Mouse (Mus musculus): ENCODE results near the gene Utrn. TPM values are rescaled to one million over a fixed set of nuclear protein-coding genes. Genes with fewer than 3 reads are reported as not detected.

The Utrn gene
- total RNA-seq, 2 experiments from 2014 or later: 69.6 to 72.4 TPM

DNA sequence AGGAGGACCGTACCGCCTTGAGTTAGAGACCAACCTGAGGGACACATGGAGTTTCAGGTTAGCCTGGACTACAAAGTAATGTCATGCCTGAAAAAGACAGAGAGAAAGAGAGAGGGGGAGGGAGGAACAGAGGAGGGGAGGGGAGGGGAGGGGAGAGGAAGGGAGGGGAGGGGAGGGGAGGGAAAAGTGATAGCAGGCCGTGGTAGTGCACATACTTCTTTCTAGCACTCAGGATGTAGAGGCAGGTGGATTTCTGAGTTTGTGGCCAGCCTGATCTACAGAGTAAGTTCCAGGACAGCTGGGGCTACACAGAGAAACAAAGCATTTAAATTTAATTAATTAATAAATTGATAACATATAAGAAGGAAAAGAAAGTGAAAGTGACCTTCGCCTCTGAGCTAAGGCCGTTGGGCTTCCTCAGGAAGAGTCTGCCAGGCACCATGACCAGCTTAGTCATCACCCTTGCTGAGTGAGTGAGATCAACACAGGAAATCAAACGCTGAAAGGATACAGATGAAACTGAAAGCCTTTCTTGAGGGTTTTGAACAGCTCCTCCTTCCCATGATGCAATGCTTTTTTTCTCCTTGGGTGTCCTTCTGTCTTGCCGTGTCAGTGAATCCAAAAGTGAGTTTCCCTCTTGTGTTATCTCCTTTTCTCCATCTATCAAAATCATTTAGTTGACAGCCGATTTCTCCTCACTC lies 5.6 kb upstream of the Utrn start:
- DNase-seq: no peak
- intact Hi-C loops (cut with DNase I): no loop called here

DNA sequence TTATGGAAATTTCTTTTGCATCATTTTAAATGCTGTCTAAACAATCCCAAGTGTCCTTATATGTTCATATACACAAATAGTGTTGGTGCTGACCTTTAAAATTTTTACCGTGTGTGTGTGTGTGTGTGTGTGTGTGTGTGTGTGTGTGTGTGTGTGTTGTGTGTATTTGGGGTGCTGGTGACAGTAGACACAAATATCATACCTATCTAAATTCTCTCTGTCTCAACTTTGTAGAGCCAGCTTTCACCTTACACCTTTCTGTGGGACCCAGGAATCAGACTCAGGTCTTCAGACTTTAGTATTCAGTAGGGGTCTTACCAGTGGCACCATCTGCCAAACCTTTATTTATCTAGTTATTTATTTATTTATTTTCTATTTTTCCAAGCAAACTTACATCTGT lies 681 bp upstream of the Utrn start:
- intact Hi-C loops (cut with DNase I): loop anchor here (2.0 to 5.0 kb wide), 4 partner anchors 53 to 178 kb away; no protein-coding TSS in a partner anchor
- no peak for DNase-seq

DNA sequence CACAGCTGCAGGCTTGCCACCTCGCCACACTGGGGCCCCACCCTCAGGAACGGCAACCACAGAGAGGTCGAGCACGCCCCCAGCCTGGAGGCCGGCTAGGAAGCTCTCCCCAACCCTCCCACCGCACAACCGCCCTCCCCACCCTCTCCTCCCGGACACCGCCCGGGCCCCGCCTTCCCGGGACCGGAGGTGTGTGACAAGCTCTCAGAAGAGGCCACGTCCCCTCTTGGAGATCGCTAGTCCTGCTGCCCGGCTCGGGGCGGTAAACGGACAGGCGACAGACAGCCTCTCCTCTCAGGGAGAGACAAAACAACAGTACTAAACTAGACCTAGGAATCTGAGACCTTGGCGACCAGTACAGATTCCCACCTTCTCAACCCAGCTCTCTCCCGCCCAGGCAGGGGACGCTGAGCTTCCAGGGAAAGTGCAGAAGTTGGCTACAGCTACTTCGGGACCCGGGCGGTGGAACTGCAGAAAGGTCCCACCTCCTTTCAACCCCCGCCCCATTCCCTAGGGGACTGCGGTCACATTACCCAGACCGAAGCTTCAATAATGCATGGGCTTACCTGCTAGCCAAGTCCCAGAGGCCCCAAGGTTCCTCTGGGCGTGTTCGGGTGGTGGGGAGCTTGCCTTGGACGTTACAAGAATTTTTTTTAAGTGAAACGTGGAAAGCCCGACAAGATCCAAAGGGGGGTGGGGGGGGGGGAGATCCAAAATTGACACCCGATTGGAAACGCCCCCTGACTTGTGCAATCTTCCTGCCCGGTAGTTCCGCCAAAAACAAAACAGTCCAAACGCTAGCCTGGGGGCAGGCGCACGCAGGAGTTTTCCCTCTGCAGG lies 756 bp downstream of the Utrn start:
- DNase-seq: peak; percentile 75 to 79
- intact Hi-C loops (cut with DNase I): loop anchor here (2.0 to 5.0 kb wide), 4 partner anchors 54 to 176 kb away; no protein-coding TSS in a partner anchor

DNA sequence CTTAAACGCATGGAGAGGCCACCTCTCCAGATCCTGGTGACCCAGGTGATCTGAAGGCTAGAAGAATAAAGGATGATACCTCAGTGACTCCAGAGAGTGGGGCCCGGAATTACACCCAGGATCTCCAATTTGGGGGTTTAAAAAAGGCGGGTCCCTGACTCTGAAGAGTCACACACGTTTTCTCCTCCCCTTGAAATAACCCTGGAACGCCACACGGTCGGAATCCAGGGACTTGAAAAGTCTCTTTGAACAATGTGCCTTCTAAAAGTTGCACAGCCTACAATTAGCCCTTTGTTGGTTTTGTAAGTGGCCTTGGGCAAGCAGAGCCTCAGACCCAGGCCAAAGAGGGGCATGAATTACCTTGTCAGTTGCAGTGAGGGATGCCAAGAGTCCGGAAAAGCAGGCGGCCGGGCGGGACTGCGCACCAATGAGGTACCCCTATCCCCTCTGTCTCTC lies 1.4 kb downstream of the Utrn start:
- no peak for DNase-seq
- intact Hi-C loops (cut with DNase I): loop anchor here (2.0 to 5.0 kb wide), 4 partner anchors 55 to 175 kb away; no protein-coding TSS in a partner anchor

DNA sequence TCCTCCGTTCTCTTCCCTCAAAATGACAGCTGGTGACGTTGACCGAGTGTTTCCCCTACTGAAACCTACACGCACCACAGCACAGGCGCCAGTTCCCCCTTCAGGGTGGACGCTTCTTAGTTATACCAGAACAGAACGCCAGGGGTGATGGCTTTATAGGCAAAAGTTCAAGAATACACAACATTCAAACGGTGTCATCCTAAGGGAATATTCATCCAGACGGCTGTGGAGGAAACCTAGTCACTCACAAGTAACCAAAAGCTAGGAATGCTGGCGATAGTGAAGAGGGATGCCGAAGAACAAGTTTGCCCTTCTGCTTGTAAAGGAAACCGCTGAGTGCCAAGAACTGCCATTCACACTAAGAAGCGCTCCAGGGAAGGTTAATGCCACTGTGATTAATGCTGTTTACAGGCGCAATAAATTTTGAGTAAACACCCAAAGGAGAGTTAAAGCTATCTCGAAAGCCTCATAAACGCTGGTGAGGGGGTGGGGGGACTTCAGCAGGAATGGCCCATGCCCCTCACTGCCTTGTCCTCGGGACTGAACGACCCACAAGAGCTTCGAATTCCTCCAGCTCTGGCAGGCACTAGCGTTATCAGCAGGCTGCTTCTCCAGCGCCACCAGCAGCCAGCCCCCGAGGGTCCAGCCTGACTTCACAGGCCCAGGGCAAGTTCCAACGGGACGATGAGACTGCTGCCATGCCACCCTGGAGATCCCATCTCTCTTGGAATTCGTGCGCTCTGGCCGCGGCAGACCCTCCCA lies 2.0 kb downstream of the Utrn start:
- peak; percentile 40 to 52 for DNase-seq
- intact Hi-C loops (cut with DNase I): loop anchor here (5.0 kb wide), 3 partner anchors 55 to 175 kb away; no protein-coding TSS in a partner anchor

DNA sequence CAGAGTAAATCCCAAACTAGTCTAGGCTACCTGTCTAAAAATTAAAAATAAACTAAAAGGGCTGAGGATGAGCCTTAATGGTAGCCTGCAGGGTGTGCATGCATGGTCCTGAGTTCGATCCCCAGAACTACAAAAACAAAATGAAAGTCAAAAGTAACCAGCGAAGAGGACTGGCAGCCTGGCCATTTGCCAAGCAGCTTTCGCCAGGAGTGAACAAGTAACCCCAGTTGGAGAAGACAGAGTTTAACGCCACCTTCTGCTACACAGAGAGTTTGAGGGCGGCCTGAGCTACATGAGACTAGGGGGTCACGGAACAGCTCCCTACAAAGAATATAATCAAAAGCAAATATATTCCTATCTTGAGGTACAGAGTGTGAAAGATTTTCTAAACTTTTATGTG lies 4.0 kb downstream of the Utrn start:
- DNase-seq: peak in 1 of 2 experiments; percentile 14
- intact Hi-C loops (cut with DNase I): loop anchor here (5.0 kb wide), 3 partner anchors 53 to 173 kb away; no protein-coding TSS in a partner anchor

DNA sequence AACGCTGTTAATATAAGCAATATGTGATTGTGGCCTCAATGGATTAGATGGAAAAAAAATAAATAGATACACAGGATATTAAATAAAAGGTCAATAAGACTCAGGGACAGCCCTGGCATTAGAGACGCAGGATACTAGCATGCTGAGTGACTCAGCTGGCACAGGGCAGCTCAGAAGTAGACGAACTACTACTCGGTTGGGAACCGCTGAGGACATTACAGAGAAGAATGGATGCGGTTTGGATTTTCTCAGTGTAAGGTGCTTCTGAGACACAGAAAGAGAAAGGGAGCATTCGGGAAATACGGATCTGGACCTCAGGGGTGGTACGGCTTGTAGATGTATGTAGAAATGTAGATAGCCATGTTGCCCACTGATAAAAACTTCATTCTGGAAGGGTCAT lies 5.6 kb downstream of the Utrn start:
- no peak for DNase-seq

DNA sequence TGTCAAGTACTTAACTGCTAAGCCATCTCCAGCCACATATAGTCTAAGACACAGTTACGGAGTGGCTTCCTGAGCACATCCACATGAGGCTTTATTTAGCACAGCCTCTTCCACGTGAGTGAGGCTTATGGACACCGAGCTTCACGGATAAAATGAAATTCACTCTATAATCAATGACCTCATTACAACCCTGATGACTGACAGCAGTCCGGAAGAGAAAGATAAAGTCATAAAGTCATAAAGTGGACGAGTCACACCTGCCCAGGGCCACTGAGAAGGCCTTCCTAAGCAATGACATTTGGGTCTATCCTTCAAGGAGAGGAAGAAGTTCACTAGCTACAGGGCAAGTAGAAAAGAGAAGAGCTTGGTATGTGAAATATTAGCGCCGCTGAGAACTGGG lies 7.1 kb downstream of the Utrn start:
- DNase-seq: no peak
- intact Hi-C loops (cut with DNase I): no loop called here

More for the DNA sequence above, 5.6 kb downstream of the Utrn start:
- intact Hi-C loops (cut with DNase I): no loop called here

DNA sequence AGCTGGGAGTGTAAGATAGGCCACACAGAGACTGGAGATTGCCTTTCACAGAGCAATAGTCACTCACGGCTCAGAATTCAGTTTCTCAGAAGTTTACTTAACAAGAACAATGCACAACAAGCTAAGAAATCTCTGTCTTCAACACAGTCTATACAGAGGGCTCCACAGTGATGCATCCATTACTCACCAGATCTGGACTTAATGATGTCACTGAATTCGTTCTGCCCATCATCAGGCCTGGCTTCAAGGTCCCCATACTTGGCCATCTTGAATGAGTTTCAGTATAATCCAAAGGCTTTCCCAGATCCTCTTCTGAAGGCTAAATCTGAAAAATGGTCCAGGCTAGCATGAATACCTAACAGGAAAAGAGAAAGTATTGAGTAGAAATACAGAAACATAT lies 7.8 kb downstream of the Utrn start:
- intact Hi-C loops (cut with DNase I): no loop called here
- no peak for DNase-seq

DNA sequence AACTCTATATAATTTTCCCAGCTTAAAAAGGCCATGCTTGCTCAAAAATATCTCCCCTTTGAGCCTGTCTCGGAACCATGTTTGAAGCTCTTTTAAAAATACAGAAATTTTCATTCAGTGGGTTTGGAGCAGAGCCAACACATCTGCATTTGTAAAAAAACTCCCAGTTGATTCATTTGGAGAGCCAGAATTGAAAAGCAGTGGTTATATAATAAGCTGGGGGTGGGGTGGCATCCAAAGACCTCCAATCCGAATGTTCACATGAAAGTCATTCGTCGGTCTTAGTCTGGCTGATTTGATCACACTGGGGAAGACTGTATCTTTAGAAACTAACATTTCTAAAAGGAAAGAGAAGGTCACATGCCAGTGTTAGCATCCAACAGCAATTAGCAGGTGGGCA lies 8.4 kb downstream of the Utrn start:
- intact Hi-C loops (cut with DNase I): no loop called here
- no peak for DNase-seq

DNA sequence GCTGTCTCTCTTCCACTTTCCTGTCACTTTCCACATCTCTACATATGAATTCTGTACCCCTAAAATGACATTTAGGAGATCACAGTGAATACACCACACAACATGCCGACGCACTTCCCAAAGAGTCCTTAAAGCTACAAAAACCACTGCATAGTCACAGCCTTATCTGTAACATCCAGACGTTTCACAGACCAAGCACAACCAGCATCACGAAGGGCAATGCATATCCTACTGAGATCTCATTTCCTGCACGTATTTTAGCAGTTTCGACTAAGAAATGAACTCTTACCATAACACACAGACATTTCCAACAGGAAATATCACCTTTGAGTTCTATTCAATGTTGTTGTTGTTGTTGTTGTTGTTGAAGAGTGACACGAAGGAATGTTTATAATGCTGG lies 8.8 kb downstream of the Utrn start:
- DNase-seq: no peak
- intact Hi-C loops (cut with DNase I): no loop called here

DNA sequence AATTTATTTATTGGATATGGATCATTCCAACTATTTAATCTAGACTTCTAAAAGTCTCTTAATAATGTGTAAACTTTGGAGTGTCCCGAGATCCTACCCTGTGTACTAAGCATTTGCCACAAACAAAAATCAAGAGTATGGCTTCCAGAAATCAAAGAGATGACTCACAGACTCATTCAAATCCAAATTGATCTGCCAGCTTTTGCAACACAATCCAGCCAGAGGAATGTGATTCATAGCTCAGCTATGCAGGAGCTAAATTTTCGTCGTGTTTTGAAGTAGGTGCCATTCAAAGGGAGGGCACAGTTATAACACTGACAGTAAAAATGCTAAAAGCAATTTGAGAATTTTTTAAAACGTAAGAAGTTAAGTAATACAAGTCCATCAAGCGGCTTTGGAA lies 11.1 kb downstream of the Utrn start:
- intact Hi-C loops (cut with DNase I): no loop called here
- no peak for DNase-seq

DNA sequence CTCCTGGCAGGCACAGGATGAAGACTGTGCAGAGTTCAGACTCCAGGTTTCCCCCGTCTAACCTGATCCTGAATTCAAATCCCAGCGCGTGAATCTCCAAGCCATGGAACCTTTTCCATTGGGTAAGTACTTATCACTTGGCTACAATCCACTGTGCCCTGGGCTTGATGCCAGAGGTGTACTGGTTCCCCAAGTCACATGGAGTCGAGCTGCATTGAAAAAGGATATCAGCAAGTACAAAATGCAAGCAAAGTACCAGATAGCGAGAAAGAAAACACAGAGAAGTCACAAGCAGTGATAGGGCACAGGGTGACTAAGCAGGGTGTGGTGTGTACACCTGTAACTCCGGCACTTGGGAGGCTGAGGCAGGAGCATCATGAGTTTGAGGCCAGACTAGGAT lies 14.9 kb downstream of the Utrn start:
- DNase-seq: peak; percentile 66 to 77
- intact Hi-C loops (cut with DNase I): no loop called here

DNA sequence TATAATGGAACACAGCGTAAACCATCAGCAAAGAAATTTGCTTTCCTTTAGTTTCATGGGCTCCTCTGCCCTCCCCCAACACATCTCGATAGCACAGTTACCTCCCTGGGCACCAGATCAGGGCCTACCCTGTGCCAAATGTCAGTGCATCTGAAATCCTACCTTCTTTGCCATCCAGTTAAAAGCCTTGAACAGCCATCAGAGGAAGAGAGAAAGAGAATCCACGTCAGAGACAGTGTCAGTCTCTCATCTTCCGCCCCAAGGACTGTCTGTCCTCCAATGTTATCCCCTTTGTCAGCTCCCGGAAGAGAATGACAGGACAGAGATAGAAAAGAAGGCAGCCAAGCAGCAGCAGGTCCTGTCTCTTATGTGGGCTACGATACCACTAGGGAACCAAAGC lies 15.4 kb downstream of the Utrn start:
- peak in 1 of 2 experiments; percentile 22 for DNase-seq
- intact Hi-C loops (cut with DNase I): no loop called here

DNA sequence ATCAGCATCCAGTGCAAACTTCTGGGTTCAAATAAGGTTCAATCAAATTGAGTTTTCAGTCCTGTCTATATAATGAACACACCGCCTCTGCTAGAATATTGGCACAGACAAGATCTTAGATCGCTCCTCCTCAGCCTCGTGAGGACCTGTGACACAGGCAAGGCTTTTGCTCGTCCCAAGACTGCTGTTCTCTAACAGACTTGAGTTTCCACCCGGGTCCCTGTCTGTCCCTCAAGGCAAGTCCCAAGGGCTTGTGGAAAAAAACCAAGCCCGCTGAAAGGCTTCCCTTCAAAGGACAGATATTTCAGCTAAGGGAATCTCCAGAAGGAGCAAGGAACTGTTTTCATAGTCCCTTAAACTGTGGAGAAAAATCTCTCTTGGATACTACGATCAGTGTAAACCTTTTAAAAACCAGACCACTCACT lies 16.0 kb downstream of the Utrn start:
- no peak for DNase-seq
- intact Hi-C loops (cut with DNase I): no loop called here

DNA sequence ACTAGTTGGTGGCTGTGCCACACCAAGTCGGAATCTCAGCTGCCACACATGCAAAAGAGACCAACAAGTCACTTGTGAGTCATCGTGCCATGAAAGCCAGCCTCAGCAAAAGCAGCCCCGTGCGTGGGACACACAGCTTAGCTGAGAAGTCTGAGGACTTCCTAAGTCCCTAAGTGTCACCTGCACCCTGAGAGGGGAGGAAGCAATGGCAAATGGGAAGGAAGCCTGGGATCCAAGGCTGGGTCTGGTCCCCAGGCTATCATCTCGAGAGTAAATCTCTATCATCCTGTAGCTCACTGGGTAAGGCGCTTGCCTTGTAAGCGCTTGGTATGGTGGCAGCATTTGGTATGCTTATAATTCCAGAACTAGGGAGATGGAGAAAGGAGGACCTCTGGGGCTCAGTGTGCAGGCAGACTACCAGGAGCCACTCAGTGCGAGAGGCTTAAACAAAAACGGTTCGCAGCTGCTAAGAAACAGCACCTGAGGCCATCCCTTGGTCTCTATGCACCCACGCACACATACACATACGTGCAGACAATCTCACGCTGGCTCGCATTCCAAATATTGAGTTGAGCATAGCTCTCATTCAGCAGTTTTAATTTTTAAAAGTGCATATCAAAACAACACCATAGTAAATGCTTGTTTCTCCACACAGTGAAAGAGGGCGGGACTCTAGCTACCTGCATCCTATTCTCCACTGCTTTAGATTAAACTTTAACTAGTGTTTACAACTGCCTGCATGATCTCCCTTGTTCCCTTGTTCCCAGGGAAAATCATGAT lies 16.6 kb downstream of the Utrn start:
- no peak for DNase-seq
- intact Hi-C loops (cut with DNase I): no loop called here

DNA sequence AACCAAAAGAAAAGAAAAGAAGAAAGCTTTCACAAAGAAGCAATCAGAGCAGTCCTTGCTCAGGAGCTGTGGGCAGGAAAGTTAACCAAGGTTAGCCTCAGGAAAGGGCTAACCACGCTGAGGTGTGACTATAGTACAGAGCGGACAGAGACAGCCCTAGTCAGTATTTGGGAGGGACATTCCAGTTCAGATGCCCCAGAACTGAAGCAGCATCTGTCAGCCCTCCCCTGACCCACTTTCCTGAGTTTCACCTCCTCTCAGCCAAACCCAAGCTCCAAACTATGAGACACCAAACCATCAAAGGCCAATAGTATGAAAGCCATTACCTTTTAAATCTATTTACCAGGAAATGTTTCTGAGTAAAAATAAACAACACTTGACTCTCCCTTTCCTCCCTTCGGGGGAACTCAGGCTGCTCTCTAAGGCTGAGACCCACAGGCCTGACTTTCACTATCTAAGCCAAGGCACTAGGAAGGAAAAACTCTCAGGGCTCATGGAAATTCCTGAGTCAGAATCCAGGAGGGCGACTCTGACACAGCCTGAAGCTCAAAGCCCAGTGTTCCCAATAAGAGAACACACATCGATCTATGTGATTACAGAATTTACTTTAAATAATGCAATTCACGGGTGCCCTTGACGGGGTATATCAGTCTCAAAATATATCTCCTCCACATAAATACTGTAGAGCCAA lies 18.2 kb downstream of the Utrn start:
- intact Hi-C loops (cut with DNase I): no loop called here
- no peak for DNase-seq

DNA sequence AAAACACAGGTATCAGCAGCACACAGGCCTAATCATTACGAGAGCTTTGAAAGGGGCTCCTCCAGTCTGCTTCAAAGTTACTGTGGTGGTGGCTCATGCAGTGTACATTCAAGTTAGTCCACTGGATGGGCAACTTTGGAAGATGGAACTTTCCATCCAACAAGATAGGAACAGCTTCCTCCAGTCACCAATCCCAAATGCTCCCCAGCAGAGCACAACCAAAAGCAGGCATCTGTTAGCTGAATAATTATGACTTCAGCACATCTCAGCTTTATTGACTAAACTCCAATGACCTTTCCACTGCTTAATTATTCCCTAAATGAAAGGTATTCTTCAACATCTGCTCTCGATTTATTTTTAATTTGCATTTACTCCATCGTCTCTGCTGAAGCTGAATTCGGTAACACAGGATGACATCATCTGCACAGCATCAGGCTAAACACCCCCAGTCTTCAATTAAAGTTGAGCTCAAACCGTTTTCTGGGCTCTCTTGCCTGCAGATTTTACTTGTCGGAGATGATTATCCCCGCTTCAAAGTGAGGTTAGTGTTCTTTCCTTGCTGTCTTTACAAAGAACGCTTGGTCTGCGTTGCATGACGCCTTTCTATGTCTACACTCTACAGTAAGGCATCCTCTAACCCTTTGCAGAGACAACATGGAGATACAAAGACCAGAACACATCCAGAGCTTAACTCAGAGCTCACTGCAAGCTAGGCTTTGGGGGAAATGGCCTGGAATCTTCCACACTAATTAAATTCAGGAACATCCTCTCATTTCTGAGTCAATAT lies 20.6 kb downstream of the Utrn start:
- intact Hi-C loops (cut with DNase I): no loop called here
- DNase-seq: no peak

DNA sequence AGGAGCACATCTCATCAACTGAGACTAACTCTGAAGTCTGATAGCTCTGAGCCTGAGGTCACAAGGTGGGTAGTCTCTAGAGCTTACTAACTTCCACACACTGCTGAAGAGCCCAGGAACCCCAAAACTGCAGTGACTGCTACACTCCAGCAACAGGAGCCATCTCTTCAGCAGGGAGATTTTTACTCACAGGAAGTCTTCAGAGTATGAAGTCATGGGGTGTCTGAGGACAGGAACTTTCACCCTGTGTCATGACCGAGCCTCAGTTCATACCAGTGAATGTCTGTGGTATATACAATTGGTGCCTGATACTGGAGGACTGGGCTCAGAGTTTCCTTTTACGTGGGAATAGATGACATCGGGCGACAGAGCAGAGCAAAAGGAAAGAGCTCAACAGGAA lies 26.6 kb downstream of the Utrn start:
- intact Hi-C loops (cut with DNase I): no loop called here
- DNase-seq: no peak
